Mouse (Mus musculus) midbrain, postnatal 0 days (tissue): Measurements from ENCODE around the gene Phf20. TPM values are rescaled to one million over a fixed set of nuclear protein-coding genes. Genes with fewer than 3 reads are reported as not detected.
A peak's percentile ranks its signal among the peaks of the same experiment; 100 is the strongest.
"Not testable (repeated sequence)": the region's sequence is repeated elsewhere in the genome, so short reads cannot be mapped to it uniquely, and the experiment has no call there.

Experiments
- ATAC-seq: fragments of 200-750 bp; cut with Nextera tagmentation; 2 replicates; pipeline ENCODE4 v1.8.0; 2017; ENCODE audit warnings: moderate number of reproducible peaks, mild to moderate bottlenecking, moderate TSS enrichment, moderate library complexity; ENCODE audit not compliant: low FRiP score
- DNase-seq: peaks from one replicate; pipeline ENCODE4 v3.0.0-alpha.2; 2015; ENCODE audit warnings: low spot score
- H3K27ac ChIP-seq: fragments of 300-500 bp; sonication (generic); 2 replicates; pipeline ENCODE4 v1.5.1; 2014; ENCODE audit warnings: low read depth, mild to moderate bottlenecking, low read length, mixed read lengths
- H3K27me3 ChIP-seq: fragments of 300-500 bp; sonication (generic); 2 replicates; pipeline ENCODE4 v1.6.1; 2014; ENCODE audit warnings: low read length, control low read depth, mixed read lengths; ENCODE audit not compliant: insufficient read depth
- H3K36me3 ChIP-seq: fragments of 300-500 bp; sonication (generic); 2 replicates; pipeline ENCODE4 v1.6.1; 2014; ENCODE audit warnings: low read length, control low read depth, mixed read lengths; ENCODE audit not compliant: insufficient read depth
- H3K4me1 ChIP-seq: fragments of 300-500 bp; sonication (generic); 2 replicates; pipeline ENCODE4 v1.6.1; 2014; ENCODE audit warnings: mild to moderate bottlenecking, control low read depth, antibody characterized with exemption, low read length, mixed read lengths; ENCODE audit not compliant: insufficient read depth
- H3K4me2 ChIP-seq: fragments of 300-500 bp; sonication (generic); 2 replicates; pipeline ENCODE4 v1.6.1; 2014; ENCODE audit warnings: low read depth, mild to moderate bottlenecking, low read length, mixed read lengths; ENCODE audit not compliant: poor library complexity, severe bottlenecking
- H3K4me3 ChIP-seq: fragments of 300-500 bp; sonication (generic); 2 replicates; pipeline ENCODE4 v1.5.1; 2014; ENCODE audit warnings: low read depth, mild to moderate bottlenecking, low read length, moderate library complexity
- H3K9ac ChIP-seq: fragments of 300-500 bp; sonication (generic); replicated peaks from 2 replicates; pipeline ENCODE4 v1.6.1; 2014; ENCODE audit warnings: mild to moderate bottlenecking, low read length, moderate library complexity, mixed read lengths; ENCODE audit not compliant: poor library complexity, severe bottlenecking
- H3K9me3 ChIP-seq: fragments of 300-500 bp; sonication (generic); 2 replicates; pipeline ENCODE4 v1.6.1; 2016; ENCODE audit warnings: low read length, control low read depth
- CTCF ChIP-seq: IDR thresholded peaks from 2 replicates; pipeline ENCODE4 v1.5.1; 2016; ENCODE audit warnings: antibody characterized with exemption, mild to moderate bottlenecking
- WGBS: fragments of 180-500 bp; shearing (Covaris S2); extraction: QIAGEN DNeasy Blood & Tissue Kit; methylation state at CpG from one replicate; pipeline ENCODE4 v1.1.7; 2014; 5-methylcytosine and 5-hydroxymethylcytosine counted together
- polyA plus RNA-seq: library from polyadenylated mRNA; unstranded; fragments of >200 nt; fragmentation: Nextera tagmentation; extraction: Ambion mirVana; gene quantifications from 2 replicates; pipeline ENCODE4 v1.2.1, GENCODE M21; 2015
- total RNA-seq: library from RNA; depleted of rRNA; stranded (reverse); fragments of >200 nt; gene quantifications from 2 replicates; pipeline ENCODE4 v1.2.3, GENCODE M21; 2014

The Phf20 gene
- total and polyA plus RNA-seq, 2 experiments from 2014 or later, result 27.6 to 116 TPM

GRCm38 (mm10) chr2:156233275-156233948, 37.1 kb downstream of the Phf20 start:
- ATAC-seq, result no peak
- Histone ChIP-seq H3K4me3 (no peak overlapping the region), H3K9me3 (no peaks in the 10 kb centered on the region), H3K4me2 (no peak overlapping the region), H3K36me3 (peaks cover 3% of the 10 kb centered on the region; the same call in 1 of the 2 replicates), H3K27me3 (no peaks in the 10 kb centered on the region), H3K9ac (no peak overlapping the region), H3K27ac (no peak overlapping the region), H3K4me1 (no peaks in the 10 kb centered on the region)
- peak; percentile 46 for DNase-seq
- no peak for TF ChIP-seq CTCF
- 79% methylated on average over 3 of the region's 3 CpGs for WGBS

GRCm38 (mm10) chr2:156234016-156234415, 37.8 kb downstream of the Phf20 start:
- not testable (repeated sequence) for H3K9me3 ChIP-seq, H3K9ac ChIP-seq, H3K27me3 ChIP-seq, DNase-seq, H3K27ac ChIP-seq, H3K36me3 ChIP-seq, H3K4me3 ChIP-seq, H3K4me1 ChIP-seq, ATAC-seq, H3K4me2 ChIP-seq
- WGBS, result 78% methylated on average over 2 of the region's 2 CpGs

- no peaks in the 10 kb centered on the region for H3K27me3 ChIP-seq
These were observed 39.6 kb downstream of the Phf20 start for GRCm38 (mm10) chr2:156235847-156236246.

GRCm38 (mm10) chr2:156241662-156242061, 45.4 kb downstream of the Phf20 start:
- Histone ChIP-seq H3K27ac (0 out of 2 replicates have a peak overlapping the region, but pooled peaks have one; percentile 12), H3K4me1 (no peaks in the 10 kb centered on the region), H3K9me3 (no peaks in the 10 kb centered on the region), H3K4me3 (no peak overlapping the region), H3K9ac (no peak overlapping the region), H3K4me2 (no peak overlapping the region), H3K27me3 (no peaks in the 10 kb centered on the region), H3K36me3 (peaks cover 3% of the 10 kb centered on the region; the same call in 1 of the 2 replicates)
- DNase-seq (no peak), ATAC-seq (no peak)
- TF ChIP-seq CTCF, result no peak
- WGBS, result 76% methylated on average over 2 of the region's 2 CpGs

More at GRCm38 (mm10) chr2:156235847-156236246, 39.6 kb downstream of the Phf20 start:
- no peak overlapping the region for H3K4me3 ChIP-seq
- no peaks in the 10 kb centered on the region for H3K9me3 ChIP-seq
- ATAC-seq (no peak), DNase-seq (peak; percentile 88)
- peaks cover 3% of the 10 kb centered on the region; the same call in 1 of the 2 replicates for H3K36me3 ChIP-seq
- no peak overlapping the region for H3K4me2 ChIP-seq
- 79% methylated on average over 4 of the region's 4 CpGs for WGBS
- no peaks in the 10 kb centered on the region for H3K4me1 ChIP-seq
- no peak overlapping the region for H3K27ac ChIP-seq
- no peak for TF ChIP-seq CTCF
- no peak overlapping the region for H3K9ac ChIP-seq

GRCm38 (mm10) chr2:156243011-156243410, 46.7 kb downstream of the Phf20 start:
- H3K4me1 ChIP-seq, result no peaks in the 10 kb centered on the region
- no peak for TF ChIP-seq CTCF
- H3K36me3 ChIP-seq, result peaks cover 3% of the 10 kb centered on the region; the same call in 1 of the 2 replicates
- H3K4me3 ChIP-seq, result no peak overlapping the region
- H3K27me3 ChIP-seq, result no peaks in the 10 kb centered on the region
- no peaks in the 10 kb centered on the region for H3K9me3 ChIP-seq
- DNase-seq (no peak), ATAC-seq (no peak)
- H3K9ac ChIP-seq, result no peak overlapping the region
- H3K27ac ChIP-seq, result no peak overlapping the region
- H3K4me2 ChIP-seq, result no peak overlapping the region
- 97% methylated on average over 8 of the region's 8 CpGs for WGBS

GRCm38 (mm10) chr2:156247599-156247998, 51.3 kb downstream of the Phf20 start:
- DNase-seq (no peak), ATAC-seq (no peak)
- no peaks in the 10 kb centered on the region for H3K27me3 ChIP-seq

More at GRCm38 (mm10) chr2:156247599-156247998, 51.3 kb downstream of the Phf20 start:
- no peak overlapping the region for H3K4me2 ChIP-seq
- no peaks in the 10 kb centered on the region for H3K4me1 ChIP-seq
- no peaks in the 10 kb centered on the region for H3K9me3 ChIP-seq
- H3K9ac ChIP-seq, result no peak overlapping the region
- no peak for TF ChIP-seq CTCF
- H3K4me3 ChIP-seq, result no peak overlapping the region
- H3K36me3 ChIP-seq, result peaks cover 12% of the 10 kb centered on the region
- no peak overlapping the region for H3K27ac ChIP-seq
